Mouse (Mus musculus) forebrain, postnatal 0 days (tissue): ENCODE data around the gene Ankrd36. TPM values are rescaled to one million over a fixed set of nuclear protein-coding genes. Genes with fewer than 3 reads are reported as not detected.
"Not testable (repeated sequence)": the region's sequence is repeated elsewhere in the genome, so short reads cannot be mapped to it uniquely, and the experiment has no call there.

Experiments used
- ATAC-seq: fragments of 200-750 bp; cut with Nextera tagmentation; 2 replicates; pipeline ENCODE4 v1.8.0; 2017; ENCODE audit warnings: mild to moderate bottlenecking, moderate library complexity
- DNase-seq: peaks from one replicate; pipeline ENCODE4 v3.0.0-alpha.2; 2015
- H3K27ac ChIP-seq: fragments of 300-500 bp; sonication (generic); 2 replicates; pipeline ENCODE4 v1.5.1; 2014; ENCODE audit warnings: low read depth, mild to moderate bottlenecking, antibody characterized with exemption, low read length, moderate library complexity, mixed read lengths
- H3K27me3 ChIP-seq: fragments of 300-500 bp; sonication (generic); 2 replicates; pipeline ENCODE4 v1.6.1; 2014; ENCODE audit warnings: mild to moderate bottlenecking, low read length, mixed read lengths; ENCODE audit not compliant: insufficient read depth
- H3K36me3 ChIP-seq: fragments of 300-500 bp; sonication (generic); 2 replicates; pipeline ENCODE4 v1.6.1; 2014; ENCODE audit warnings: mild to moderate bottlenecking, moderate library complexity; ENCODE audit not compliant: insufficient read depth
- H3K4me1 ChIP-seq: fragments of 300-500 bp; sonication (generic); 2 replicates; pipeline ENCODE4 v1.6.1; 2014; ENCODE audit warnings: antibody characterized with exemption; ENCODE audit not compliant: insufficient read depth
- H3K4me2 ChIP-seq: fragments of 300-500 bp; sonication (generic); 2 replicates; pipeline ENCODE4 v1.6.1; 2014; ENCODE audit warnings: low read depth, mild to moderate bottlenecking, moderate library complexity
- H3K4me3 ChIP-seq: fragments of 300-500 bp; sonication (generic); 2 replicates; pipeline ENCODE4 v1.5.1; 2014; ENCODE audit warnings: low read depth, low read length, mixed read lengths
- H3K9ac ChIP-seq: fragments of 300-500 bp; sonication (generic); 2 replicates; pipeline ENCODE4 v1.6.1; 2014; ENCODE audit warnings: mild to moderate bottlenecking
- H3K9me3 ChIP-seq: fragments of 300-500 bp; sonication (generic); 2 replicates; pipeline ENCODE4 v1.6.1; 2016; ENCODE audit warnings: low read length
- CTCF ChIP-seq: sonication (generic); IDR thresholded peaks from 2 replicates; pipeline ENCODE4 v1.5.1; 2016; ENCODE audit warnings: antibody characterized with exemption, control low read depth, low read depth
- WGBS: fragments of 180-500 bp; shearing (Covaris S2); extraction: QIAGEN DNeasy Blood & Tissue Kit; methylation state at CpG from one replicate; pipeline ENCODE4 v1.1.7; 2014; 5-methylcytosine and 5-hydroxymethylcytosine counted together
- polyA plus RNA-seq: library from polyadenylated mRNA; unstranded; fragments of >200 nt; fragmentation: Nextera tagmentation; extraction: Ambion mirVana; gene quantifications from 2 replicates; pipeline ENCODE4 v1.2.1, GENCODE M21; 2015
- total RNA-seq: library from RNA; depleted of rRNA; stranded (reverse); fragments of >200 nt; gene quantifications from 2 replicates; pipeline ENCODE4 v1.2.3, GENCODE M21; 2014

The Ankrd36 gene
- total and polyA plus RNA-seq, 2 experiments from 2014 or later: 0.24 TPM; not detected in 1

DNA sequence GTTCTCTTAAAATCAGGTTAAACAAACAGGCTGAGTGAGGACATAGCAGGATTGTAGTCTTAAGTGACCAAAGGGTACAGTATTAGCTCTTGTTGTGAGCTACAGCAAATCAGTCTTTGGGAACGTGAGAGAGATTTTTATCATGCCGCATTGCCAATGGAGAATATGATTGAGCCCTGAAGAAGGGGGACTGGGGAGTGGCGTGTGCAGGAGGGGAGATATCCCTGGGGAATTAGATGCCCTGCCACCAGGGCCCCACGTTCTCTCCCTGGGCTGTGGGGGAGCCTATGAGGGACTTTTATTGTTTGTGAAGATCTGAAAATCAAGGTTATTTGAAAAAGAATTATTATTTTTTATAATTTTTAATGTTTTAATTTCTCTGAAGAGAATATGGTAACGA lies 26.3 kb downstream of the Ankrd36 start:
- no peak overlapping the region for H3K9ac ChIP-seq
- H3K4me3 ChIP-seq: no peak overlapping the region
- H3K27me3 ChIP-seq: no peaks in the 10 kb centered on the region
- peaks cover 3% of the 10 kb centered on the region; the same call in 1 of the 2 replicates for H3K4me1 ChIP-seq
- no peaks in the 10 kb centered on the region for H3K9me3 ChIP-seq
- 86% methylated on average over 5 of the region's 5 CpGs for WGBS
- TF ChIP-seq CTCF: no peak
- no peak overlapping the region for H3K4me2 ChIP-seq
- DNase-seq (no peak), ATAC-seq (no peak)
- no peaks in the 10 kb centered on the region for H3K36me3 ChIP-seq
- H3K27ac ChIP-seq: no peak overlapping the region

DNA sequence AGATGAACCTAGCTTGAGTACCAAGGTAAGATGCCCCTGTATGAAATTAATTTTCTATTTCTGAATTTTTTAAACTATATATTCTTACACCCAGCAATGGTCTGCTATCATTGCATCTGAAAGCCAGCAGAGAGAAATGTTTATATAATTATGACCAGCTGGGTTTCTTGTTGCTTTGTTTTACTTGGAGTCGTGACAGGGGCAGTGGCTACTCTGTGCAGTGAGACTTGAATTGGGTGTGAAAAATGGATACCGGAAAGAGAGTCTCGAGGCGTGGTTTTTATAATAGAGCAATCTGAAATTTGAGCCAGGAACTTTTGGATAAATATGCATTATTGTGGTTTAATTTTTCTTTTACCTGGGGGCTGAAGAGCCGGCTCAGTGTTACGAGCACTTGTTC lies 27.3 kb downstream of the Ankrd36 start:
- no peak for ATAC-seq
- Histone ChIP-seq H3K36me3 (no peaks in the 10 kb centered on the region), H3K9ac (no peak overlapping the region), H3K27ac (no peak overlapping the region), H3K4me1 (peaks cover 3% of the 10 kb centered on the region; the same call in 1 of the 2 replicates), H3K27me3 (no peaks in the 10 kb centered on the region), H3K9me3 (no peaks in the 10 kb centered on the region), H3K4me3 (no peak overlapping the region), H3K4me2 (no peak overlapping the region)
- no peak for TF ChIP-seq CTCF
- no peak for DNase-seq
- 88% methylated on average over 6 of the region's 6 CpGs for WGBS

DNA sequence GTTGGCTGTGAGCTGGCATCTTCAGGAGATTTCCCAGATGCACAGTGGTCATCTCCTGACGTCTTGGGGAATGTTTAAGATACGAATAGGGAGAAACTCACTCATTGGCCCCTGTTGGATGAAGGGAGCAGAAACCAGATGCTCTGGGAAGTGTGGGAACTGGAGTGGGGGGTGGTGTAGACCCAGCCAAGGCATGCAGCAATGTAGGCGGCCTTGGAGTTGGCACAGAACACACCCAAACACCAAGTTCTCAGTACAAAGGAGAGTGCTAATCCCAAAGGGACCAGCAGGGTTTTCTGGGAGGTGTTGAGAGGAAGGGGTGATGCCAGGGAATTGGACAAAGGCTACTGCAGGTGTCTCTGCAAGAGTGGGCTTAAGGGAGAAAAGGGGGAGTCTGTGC lies 35.9 kb downstream of the Ankrd36 start:
- H3K4me1 ChIP-seq: no peaks in the 10 kb centered on the region
- WGBS: 79% methylated on average over 3 of the region's 3 CpGs
- no peaks in the 10 kb centered on the region for H3K9me3 ChIP-seq
- no peaks in the 10 kb centered on the region for H3K27me3 ChIP-seq
- no peak overlapping the region for H3K27ac ChIP-seq
- TF ChIP-seq CTCF: no peak
- no peaks in the 10 kb centered on the region for H3K36me3 ChIP-seq
- H3K4me2 ChIP-seq: no peak overlapping the region
- no peak overlapping the region for H3K4me3 ChIP-seq
- no peak overlapping the region for H3K9ac ChIP-seq
- DNase-seq (no peak), ATAC-seq (no peak)

DNA sequence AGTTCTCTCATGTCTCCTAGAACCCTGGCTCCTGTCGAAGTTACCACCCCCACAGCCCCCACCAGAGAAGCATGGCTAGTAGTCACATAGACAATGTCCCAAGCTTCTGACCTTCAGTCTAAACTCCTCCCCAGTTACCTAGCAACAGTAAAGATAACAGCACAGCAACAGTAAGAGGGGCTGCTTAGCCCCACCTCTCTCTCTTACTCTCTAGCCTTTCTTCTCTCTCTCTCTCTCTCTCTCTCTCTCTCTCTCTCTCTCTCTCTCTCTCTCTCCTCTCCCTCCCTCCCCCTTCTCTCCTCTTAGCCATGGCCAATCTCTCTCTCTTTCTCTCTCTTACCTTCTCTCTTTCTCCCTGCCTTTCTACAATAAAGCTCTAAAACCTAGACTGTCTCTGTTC lies 42.4 kb downstream of the Ankrd36 start:
- 74% methylated on average over 1 of the region's 1 CpGs for WGBS

DNA sequence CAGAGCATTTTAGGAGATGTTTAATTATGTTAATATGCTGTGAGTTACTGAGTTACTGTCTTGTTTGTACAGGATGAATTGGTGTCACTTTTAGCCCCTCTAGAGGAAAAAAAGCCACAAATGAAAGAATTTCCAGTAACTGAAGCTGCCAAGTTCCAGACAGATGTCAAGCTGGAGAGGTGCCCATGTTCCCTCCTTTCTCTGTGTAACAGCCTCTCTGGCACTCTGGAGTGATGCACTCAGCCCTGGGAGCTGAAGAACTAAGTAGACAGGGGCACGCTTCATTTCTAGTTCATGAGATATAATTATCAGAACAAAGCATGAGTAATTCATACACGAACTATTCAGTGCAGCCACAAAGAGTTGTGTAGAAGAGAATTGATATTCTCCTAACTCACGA lies 45.0 kb downstream of the Ankrd36 start:
- no peaks in the 10 kb centered on the region for H3K36me3 ChIP-seq
- DNase-seq (peak; percentile 57), ATAC-seq (peak; percentile 56)
- no peaks in the 10 kb centered on the region for H3K27me3 ChIP-seq
- TF ChIP-seq CTCF: no peak
- no peaks in the 10 kb centered on the region for H3K9me3 ChIP-seq
- 35% methylated on average over 3 of the region's 3 CpGs for WGBS
- H3K4me3 ChIP-seq: no peak overlapping the region
- no peak overlapping the region for H3K4me2 ChIP-seq
- no peak overlapping the region for H3K9ac ChIP-seq
- no peaks in the 10 kb centered on the region; the same call in 1 of the 2 replicates for H3K4me1 ChIP-seq
- no peak overlapping the region for H3K27ac ChIP-seq

More for the DNA sequence above, 42.4 kb downstream of the Ankrd36 start:
- H3K27ac ChIP-seq, H3K4me3 ChIP-seq, DNase-seq, H3K9me3 ChIP-seq, ATAC-seq, H3K4me1 ChIP-seq, H3K36me3 ChIP-seq, H3K4me2 ChIP-seq, H3K9ac ChIP-seq, H3K27me3 ChIP-seq: not testable (repeated sequence)

DNA sequence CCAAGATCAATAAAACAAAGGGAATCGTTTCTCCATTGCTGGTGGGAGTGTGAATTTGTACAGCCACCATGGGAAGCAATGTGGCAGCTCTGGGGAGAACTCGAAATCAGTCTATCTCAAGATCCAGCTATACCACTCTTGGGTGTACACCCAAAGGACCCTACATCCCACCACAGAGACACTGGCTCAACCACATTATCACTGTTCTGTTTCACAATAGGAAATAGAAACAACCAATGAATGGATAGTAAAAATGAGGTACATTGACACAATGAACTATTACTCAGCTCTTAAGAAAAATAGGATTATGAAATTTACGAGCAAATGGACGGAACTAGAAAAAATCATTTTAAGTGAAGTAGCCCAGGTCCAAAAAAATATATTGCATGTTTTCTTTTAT lies 55.6 kb downstream of the Ankrd36 start:
- ATAC-seq (no peak), DNase-seq (no peak)
- Histone ChIP-seq H3K27me3 (no peaks in the 10 kb centered on the region), H3K27ac (no peak overlapping the region), H3K9ac (no peak overlapping the region), H3K4me1 (no peaks in the 10 kb centered on the region), H3K4me3 (no peak overlapping the region), H3K4me2 (no peak overlapping the region), H3K36me3 (no peaks in the 10 kb centered on the region), H3K9me3 (no peaks in the 10 kb centered on the region)
- WGBS: 89% methylated on average over 4 of the region's 4 CpGs
- TF ChIP-seq CTCF: no peak

DNA sequence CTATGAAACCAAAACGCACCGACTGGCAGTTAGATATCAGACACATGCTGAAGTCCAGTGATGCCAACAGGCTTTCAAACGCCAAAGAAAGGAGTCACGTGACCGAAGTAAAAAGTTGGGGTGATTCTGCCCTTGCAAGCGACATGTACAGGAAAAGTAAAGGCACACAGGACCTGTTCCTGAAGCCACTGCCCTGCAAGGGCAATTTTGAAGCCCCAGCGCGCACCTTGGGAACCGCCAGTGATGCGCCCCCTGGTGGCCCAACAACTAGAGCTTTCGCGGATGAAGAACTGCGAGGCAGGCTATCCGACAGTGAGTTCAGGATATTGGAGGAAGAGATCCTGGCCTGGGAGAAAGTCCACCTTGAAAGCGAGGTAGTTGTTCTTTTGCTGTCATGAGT lies 59.5 kb downstream of the Ankrd36 start:
- Histone ChIP-seq H3K9ac (no peak overlapping the region), H3K9me3 (no peaks in the 10 kb centered on the region), H3K27ac (no peak overlapping the region), H3K36me3 (no peaks in the 10 kb centered on the region), H3K4me1 (no peaks in the 10 kb centered on the region), H3K27me3 (no peaks in the 10 kb centered on the region), H3K4me2 (no peak overlapping the region), H3K4me3 (no peak overlapping the region)
- DNase-seq: peak; percentile 61
- ATAC-seq: no peak
- WGBS: 18% methylated on average over 15 of the region's 15 CpGs
- peak; percentile 76 for TF ChIP-seq CTCF

DNA sequence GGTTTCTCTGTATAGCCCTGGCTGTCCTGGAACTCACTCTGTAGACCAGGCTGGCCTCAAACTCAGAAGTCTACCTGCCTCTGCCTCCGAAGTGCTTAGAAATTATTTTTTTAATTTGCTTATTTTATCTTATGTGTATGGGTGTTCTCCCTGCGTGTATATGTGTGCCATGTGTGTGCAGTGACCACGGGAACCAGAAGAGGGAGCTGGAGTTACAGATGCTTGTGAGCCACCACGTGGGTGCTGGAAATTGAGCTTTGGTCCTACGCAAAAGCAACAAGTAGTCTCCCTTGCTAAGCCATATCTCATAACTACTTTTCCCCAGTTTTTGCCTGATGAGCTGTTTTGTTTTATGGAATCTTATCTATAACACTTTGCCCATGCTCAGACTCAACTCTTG lies 73.6 kb downstream of the Ankrd36 start:
- DNase-seq (no peak), ATAC-seq (no peak)
- 86% methylated on average over 5 of the region's 5 CpGs for WGBS
- H3K36me3 ChIP-seq: no peaks in the 10 kb centered on the region
- no peak overlapping the region for H3K27ac ChIP-seq
- TF ChIP-seq CTCF: no peak
- H3K4me3 ChIP-seq: no peak overlapping the region
- H3K9ac ChIP-seq: no peak overlapping the region
- H3K4me1 ChIP-seq: no peaks in the 10 kb centered on the region
- H3K9me3 ChIP-seq: no peaks in the 10 kb centered on the region
- no peak overlapping the region for H3K4me2 ChIP-seq
- no peaks in the 10 kb centered on the region for H3K27me3 ChIP-seq
